Mouse (Mus musculus) frontal cortex, postnatal 25 days (tissue): ENCODE data around the gene Lsm4.
A peak's percentile ranks its signal among the peaks of the same experiment; 100 is the strongest.

Source experiments
- DNase-seq, 2 experiments: peaks; one replicate each; pipeline ENCODE4 v3.0.0; 2022; ENCODE audit warnings: low spot score in 2 of 2

The Lsm4 gene

GRCm38 (mm10) chr8:70699834-70700554 lies 26.9 kb downstream of the Lsm4 start:
- DNase-seq = peak; percentile 67 to 71

DNA sequence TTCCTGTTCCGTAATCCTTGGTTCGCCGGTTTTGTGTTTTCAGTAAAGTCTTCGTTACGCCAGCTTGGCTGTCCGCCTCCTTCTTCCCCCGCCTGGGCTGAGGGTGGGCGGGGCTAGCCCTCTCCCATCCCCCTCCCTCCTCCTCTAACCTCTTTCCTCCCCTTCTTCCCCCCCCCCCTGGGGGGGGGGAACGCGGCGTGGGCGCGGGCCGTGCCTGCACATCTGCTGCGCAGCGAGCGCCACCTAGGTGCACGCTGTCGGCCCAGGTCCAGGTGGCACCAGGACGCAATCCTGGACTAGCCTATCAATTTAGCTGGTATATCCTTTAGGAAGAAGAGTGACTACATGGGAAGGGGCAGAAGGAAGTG lies 27.5 kb downstream of the Lsm4 start:
- DNase-seq = peak; percentile 57 to 73

DNA sequence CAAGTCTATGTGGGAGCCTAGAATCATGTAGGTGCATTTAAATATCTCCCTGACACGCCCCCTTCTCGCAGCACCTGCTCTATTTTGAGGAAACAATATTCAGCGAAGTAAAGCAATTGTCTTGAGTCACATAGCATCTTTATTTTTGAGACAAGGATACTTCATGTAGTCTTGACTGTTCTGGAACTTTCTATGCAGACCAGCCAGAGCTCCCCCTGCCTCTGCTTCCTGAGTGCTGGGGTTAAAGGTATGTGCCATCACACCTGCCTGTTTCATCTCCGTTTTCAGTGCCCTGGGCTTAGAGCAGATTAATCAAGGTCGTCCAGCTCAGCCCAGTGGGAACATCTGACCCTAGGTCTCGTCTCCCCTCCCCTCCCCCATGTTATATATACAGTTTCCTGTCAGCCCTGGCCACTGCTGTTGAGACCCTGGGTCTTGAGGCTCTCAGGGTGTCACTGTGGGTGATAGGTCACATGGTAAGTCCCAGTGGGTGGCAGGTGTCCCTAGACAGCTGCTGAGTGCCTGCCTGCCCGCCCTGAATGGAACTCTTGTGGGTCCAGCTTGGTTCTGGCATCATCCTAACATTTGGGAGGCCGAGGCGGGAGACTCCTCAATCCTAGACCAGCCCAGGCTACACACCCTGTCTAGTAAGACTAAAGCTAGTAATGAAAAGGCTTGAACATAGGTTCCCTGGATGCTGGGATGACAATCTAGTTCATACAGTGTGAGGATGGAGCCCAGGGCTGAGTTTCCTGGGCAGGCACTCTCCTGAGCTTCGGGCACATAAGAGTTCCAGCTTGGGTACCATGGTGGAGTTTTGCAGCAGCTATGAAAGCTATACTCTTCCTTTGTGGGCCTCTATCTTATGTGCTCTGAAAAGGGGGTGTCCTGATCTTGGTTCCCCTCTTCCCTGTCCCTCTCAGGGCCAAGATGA lies 28.3 kb downstream of the Lsm4 start:
- no peak for DNase-seq

DNA sequence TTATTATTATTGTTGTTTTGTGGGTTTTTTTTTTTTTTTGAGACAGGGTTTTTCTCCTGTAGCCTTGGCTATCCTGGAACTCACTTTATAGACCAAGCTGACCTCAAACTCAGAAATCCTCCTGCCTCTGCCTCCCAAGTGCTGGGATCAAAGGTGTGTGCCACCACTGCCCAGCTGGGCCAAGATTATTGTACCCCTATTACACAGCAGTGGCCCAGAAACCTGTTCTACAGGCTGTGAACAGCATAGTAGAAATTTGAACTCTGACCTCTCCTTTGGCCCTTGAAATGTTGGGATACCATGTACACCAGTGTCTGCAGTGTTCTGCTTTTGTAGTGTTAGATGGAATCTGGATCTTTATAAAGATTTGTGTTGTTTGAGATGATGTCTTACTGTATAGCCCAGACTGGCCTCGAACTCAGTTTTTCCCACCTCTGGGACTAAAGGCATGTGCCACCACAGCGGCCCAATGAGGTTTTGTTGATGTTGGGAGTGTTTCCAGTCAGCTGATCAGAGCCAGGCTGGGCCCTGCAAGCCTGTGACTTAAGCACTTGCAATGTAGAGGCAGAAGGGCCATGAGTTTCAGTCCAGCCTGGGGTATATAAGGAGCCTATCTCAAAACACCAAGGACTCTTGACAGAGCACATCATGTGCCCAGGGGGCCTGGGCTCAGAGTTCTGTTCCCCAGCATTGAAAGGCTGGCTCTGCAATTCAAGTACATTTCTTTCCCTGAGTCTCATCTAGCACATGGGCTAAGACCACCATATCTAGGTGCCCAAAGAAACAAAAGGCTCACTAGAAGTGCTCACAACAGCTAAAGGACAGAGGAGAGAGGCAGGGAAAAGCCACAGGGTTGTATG lies 29.2 kb downstream of the Lsm4 start:
- DNase-seq = no peak

- no peak for DNase-seq
Observed at GRCm38 (mm10) chr8:70702842-70703182, 29.8 kb downstream of the Lsm4 start.

- DNase-seq = no peak
Observed at GRCm38 (mm10) chr8:70703287-70703686, 30.2 kb downstream of the Lsm4 start, which contains the start of gene Iqcn. Iqcn (plus strand) TSS chr8:70703457.

GRCm38 (mm10) chr8:70708281-70708680 lies 35.2 kb downstream of the Lsm4 start:
- no peak for DNase-seq

- DNase-seq = no peak
Observed at GRCm38 (mm10) chr8:70709794-70710193, 36.7 kb downstream of the Lsm4 start.

DNA sequence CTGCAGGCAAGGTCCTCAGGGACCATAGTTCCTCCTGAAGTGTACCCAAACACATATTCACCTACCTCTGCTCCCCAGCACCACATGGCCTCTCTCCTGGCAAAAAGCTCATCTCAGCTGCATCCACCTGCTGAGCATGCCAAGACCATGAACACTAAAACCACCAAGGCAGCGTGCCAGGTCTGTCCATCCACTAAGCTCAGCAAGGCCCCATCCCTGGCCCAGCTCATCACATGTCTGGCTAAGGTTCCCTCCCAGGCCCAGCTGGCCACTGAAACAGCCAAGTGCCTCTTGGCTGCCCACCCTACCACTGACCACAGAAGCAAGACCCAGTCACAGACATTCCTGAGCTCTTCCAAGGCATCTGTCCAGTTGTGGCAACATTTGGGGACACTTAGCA lies 37.2 kb downstream of the Lsm4 start:
- no peak for DNase-seq

- no peak for DNase-seq
Observed at GRCm38 (mm10) chr8:70711041-70711440, 38.0 kb downstream of the Lsm4 start.

DNA sequence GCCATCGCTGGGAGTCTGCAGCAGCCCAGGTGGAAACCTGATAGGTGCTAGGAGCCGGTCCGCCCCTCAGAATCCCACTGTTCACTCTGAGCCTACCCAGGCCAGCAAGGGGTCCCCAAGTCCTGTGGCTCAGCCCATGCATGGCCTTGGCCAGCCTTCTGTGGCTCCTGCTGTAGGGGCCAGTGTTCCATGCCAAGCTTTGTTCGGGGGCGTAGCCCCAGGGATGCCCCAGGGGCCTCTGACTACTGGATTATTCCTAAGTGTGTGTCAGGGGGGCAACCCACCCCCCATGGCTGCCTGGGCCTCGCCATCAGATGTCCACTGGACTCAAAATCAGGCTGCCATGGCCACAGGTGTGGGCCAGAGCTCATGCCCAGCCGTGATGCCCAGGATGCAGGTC lies 40.9 kb downstream of the Lsm4 start:
- DNase-seq = no peak

DNA sequence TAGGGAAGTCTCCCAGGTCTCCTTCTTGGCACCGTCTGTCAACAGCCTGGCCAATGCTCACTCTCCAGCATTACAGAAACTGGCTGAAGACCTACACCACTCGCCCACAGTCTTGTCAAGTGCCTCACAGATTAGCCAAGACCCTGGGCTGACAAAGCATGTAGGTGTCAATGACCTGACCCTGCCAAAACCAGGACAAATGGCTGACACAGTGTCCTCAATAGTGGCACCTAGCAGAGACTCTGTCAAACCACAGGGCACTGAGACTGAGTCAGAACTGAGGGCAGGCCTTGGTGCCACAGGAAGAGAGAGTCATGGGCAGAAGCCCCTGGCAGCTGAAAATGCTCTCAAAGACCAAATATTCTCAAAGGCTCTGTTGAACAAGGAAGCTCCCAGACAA lies 42.0 kb downstream of the Lsm4 start:
- DNase-seq = no peak

- no peak for DNase-seq
Observed at GRCm38 (mm10) chr8:70716521-70717400, 43.7 kb downstream of the Lsm4 start.

GRCm38 (mm10) chr8:70718297-70718696 lies 45.2 kb downstream of the Lsm4 start, which contains the start of gene Gm3336:
Gm3336 (plus strand) TSS chr8:70718543.
- DNase-seq = no peak

DNA sequence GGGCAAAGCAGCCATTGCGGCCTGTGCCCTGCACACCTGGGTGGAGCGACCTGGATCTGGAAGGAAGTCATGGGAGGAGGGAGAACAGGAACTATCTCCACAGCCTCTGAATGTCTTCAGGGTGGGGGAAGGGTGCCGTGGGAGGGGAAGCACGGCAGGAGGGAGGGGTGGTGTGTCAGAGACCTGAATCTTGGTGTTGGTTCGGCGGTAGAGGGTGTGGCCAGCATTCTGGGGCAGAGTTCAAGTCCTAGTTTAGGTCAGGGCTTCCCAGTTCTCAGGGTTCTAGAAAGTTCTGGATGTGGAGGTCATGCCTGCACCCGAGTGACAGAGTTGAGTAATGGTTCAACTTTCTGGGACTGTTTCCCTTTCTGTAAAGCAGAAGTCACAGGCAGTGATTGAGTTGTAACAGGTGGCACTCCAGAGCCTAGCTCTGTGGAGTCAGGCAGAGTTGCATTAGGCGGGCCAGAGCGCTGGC lies 46.8 kb downstream of the Lsm4 start:
- DNase-seq = no peak

GRCm38 (mm10) chr8:70720739-70721138 lies 47.7 kb downstream of the Lsm4 start:
- peak; percentile 74 to 77 for DNase-seq

GRCm38 (mm10) chr8:70721601-70722000 lies 48.6 kb downstream of the Lsm4 start:
- no peak for DNase-seq

- DNase-seq = no peak
Observed at GRCm38 (mm10) chr8:70723486-70724210, 50.6 kb downstream of the Lsm4 start, which contains the start of gene Pde4c. Pde4c (plus strand) TSS chr8:70723720.

GRCm38 (mm10) chr8:70724216-70724615 lies 51.2 kb downstream of the Lsm4 start:
- no peak for DNase-seq

GRCm38 (mm10) chr8:70725792-70726447 lies 52.9 kb downstream of the Lsm4 start:
- no peak for DNase-seq
